Mouse (Mus musculus) C2C12 (cell line): ENCODE data around the gene Cacna1i.

Source experiments
- CEBPB ChIP-seq: IDR thresholded peaks from one replicate; pipeline ENCODE4 v1.6.1; 2011; ENCODE audit warnings: low read depth, mild to moderate bottlenecking, control low read depth, moderate library complexity
- CTCF ChIP-seq: IDR thresholded peaks from one replicate; pipeline ENCODE4 v1.5.1; 2011; ENCODE audit not compliant: control insufficient read depth, insufficient read depth, insufficient read length
- MAX ChIP-seq: IDR thresholded peaks from one replicate; pipeline ENCODE4 v1.6.1; 2011; ENCODE audit warnings: mild to moderate bottlenecking, control low read depth
- MYOD1 ChIP-seq: IDR thresholded peaks from one replicate; pipeline ENCODE4 v1.6.1; 2011; ENCODE audit warnings: low read depth; ENCODE audit not compliant: control insufficient read depth, insufficient read length
- MYOG ChIP-seq: IDR thresholded peaks from one replicate; pipeline ENCODE4 v1.6.1; 2011; ENCODE audit not compliant: control insufficient read depth, insufficient read length; ENCODE audit errors: extremely low read depth
- USF1 ChIP-seq: IDR thresholded peaks from one replicate; pipeline ENCODE4 v1.6.1; 2011; ENCODE audit warnings: low read depth, mild to moderate bottlenecking, control low read depth, moderate library complexity

DNA sequence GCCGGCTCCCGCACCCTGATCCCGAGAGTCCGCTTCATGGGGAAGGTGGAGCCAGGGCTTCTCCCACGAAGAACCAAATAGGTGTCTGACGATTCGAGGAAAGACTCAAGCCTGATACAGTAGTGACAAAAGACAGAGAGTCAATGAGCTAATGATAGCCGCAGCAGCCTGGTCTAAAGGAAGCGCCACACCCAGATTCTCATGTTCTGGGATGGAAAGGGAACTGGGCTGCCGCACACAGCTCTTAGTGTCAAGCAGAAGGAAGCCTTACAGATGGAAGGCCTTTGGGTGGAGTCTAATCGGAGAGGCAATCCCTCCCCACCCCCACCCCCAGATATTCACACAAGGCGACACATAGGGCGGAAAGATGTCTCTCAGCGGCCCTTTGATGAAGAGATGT lies 104.8 kb downstream of the Cacna1i start:
- TF ChIP-seq CTCF = no peak
- TF ChIP-seq MAX = no peak
- TF ChIP-seq USF1 = no peak
- TF ChIP-seq MYOG = no peak
- no peak for TF ChIP-seq MYOD1
- no peak for TF ChIP-seq CEBPB
